Mouse (Mus musculus): Measurements from ENCODE around the gene Tm6sf2. TPM values are rescaled to one million over a fixed set of nuclear protein-coding genes. Genes with fewer than 3 reads are reported as not detected.

The Tm6sf2 gene
- polyA plus RNA-seq, 1 experiment from 2014 or later = 1.6 TPM

DNA sequence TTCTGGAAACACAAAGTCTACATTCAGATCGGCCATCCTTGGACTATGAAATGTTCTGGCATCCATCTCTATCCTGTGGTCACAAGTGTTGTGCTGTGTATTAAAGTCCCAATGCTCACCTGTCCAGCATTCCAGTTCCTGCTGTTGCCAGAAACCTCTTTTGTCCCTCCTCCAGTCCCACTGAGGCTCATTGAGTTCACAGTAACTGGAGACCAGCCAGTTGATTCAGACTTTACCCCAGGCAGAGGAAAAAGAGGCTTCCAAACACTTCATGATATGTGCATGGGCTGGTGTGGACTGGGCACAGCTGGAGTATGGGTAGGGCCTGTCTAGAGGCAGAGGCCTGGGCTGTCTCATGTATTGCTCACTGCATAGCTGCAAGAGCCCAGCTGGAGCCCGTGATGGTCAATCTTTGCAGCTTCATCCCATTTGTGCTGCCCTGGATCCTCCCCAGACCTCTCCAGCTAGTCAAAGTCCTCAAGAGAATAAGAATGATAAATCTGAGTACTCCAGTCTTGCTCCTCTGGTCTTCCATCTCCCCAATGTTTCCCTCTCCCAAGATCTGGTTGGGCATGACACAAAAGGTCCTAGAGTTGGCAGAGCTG is 786 bp upstream of the Tm6sf2 start:
- peaks cover 25% of the 10 kb centered on the region for H3K4me1 ChIP-seq
- H3K27ac ChIP-seq (replicated peaks) = peak overlapping the region; percentile 1; the same call in 1 of the 2 replicates
- H3K36me3 ChIP-seq = peaks cover 51% of the 10 kb centered on the region
- peak overlapping the region; percentile 78 for H3K4me2 ChIP-seq
- 71% methylated on average over 2 of the region's 2 CpGs for WGBS
- H3K4me3 ChIP-seq = no peak overlapping the region; the same call in 1 of the 2 replicates
- no peak for ATAC-seq (ENCODE audit: extremely low read depth, insufficient number of reproducible peaks, low FRiP score, low TSS enrichment)
- no peaks in the 10 kb centered on the region for H3K9me3 ChIP-seq
- no peaks in the 10 kb centered on the region for H3K27me3 ChIP-seq (replicated peaks)
- 0 out of 2 replicates have a peak overlapping the region, but pooled peaks have one; percentile 72 for H3K9ac ChIP-seq

DNA sequence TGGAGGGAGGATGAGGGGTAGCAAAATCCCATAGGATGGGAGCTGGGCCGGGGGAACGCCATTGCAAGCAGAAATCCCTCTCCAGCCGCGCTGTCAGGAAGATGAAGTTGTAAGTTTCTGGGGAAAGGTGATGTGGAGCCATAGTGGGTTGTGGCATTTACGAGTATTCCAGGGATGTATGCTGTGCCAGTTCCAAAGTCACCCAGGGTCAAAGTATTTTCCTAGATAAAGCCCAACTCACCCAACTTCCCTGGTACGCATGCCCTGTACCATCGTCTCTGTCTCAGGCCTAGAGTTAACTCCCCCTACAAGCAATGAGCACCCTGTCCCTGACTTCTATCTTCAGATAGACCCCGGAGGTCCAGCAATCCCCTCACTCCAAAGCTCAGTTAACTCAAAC is 396 bp downstream of the Tm6sf2 start:
- WGBS = 57% methylated on average over 8 of the region's 8 CpGs
- ATAC-seq (ENCODE audit: extremely low read depth, insufficient number of reproducible peaks, low FRiP score, low TSS enrichment) = no peak

DNA sequence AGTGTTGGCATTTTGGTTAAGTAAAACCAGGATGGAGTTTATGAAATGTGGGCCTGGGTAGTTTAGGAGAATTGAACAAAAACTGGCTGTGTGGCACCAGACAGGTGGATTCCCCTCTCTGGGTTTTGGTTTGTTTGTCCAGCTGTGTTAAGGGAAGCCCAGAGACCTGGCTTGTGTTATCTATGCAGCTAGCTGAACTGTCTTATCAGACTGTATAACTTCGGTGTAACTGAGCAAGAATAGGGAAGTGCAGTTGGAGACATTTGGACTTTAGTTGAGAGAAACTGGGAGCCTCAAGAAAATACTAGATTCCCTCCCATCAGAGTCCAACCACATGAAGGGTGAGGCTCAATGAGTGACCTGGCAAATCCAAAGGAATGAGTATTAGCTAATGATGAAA is 958 bp downstream of the Tm6sf2 start:
- no peak overlapping the region for H3K4me2 ChIP-seq
- H3K4me3 ChIP-seq = no peak overlapping the region
- H3K9me3 ChIP-seq = no peaks in the 10 kb centered on the region
- ATAC-seq (ENCODE audit: extremely low read depth, insufficient number of reproducible peaks, low FRiP score, low TSS enrichment) = no peak
- H3K9ac ChIP-seq = no peak overlapping the region
- H3K4me1 ChIP-seq = peaks cover 22% of the 10 kb centered on the region
- no peak overlapping the region for H3K27ac ChIP-seq (replicated peaks)
- H3K36me3 ChIP-seq = peaks cover 34% of the 10 kb centered on the region
- H3K27me3 ChIP-seq (replicated peaks) = no peaks in the 10 kb centered on the region
- WGBS = 54% methylated on average over 1 of the region's 1 CpGs

More for the DNA sequence above, 396 bp downstream of the Tm6sf2 start:
- Histone ChIP-seq H3K4me2 (peak overlapping the region; percentile 78), H3K9ac (peak overlapping the region; percentile 72), H3K36me3 (peaks cover 40% of the 10 kb centered on the region), H3K27ac (replicated peaks) (no peak overlapping the region), H3K9me3 (no peaks in the 10 kb centered on the region), H3K4me3 (peak overlapping the region; percentile 46), H3K4me1 (peaks cover 25% of the 10 kb centered on the region), H3K27me3 (replicated peaks) (no peaks in the 10 kb centered on the region)

DNA sequence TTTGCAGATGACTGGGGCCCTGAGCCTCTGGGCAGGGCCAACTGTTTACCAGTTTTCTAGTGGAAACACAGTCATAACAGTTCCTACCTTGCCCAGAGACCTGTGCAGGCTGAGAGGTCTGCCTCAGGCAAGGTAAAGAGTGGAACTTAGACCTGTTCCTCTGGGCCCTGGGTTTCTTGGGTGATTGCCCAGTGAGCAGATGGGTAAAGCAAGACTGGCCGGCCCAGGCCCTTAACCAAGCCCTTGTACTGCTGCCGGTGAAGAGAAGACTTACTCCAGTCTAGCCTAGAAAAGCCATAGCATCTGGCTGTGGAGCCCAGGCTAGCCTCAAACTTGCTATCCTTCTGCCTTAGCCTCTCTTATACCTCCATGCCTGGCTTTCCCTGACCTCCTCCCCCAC is 9.3 kb downstream of the Tm6sf2 start:
- Histone ChIP-seq H3K36me3 (no peaks in the 10 kb centered on the region), H3K27ac (replicated peaks) (no peak overlapping the region), H3K9ac (no peak overlapping the region), H3K4me2 (no peak overlapping the region), H3K4me3 (no peak overlapping the region), H3K27me3 (replicated peaks) (peaks cover 57% of the 10 kb centered on the region), H3K9me3 (no peaks in the 10 kb centered on the region), H3K4me1 (peaks cover 33% of the 10 kb centered on the region)
- no peak for ATAC-seq (ENCODE audit: extremely low read depth, insufficient number of reproducible peaks, low FRiP score, low TSS enrichment)
- 91% methylated on average over 2 of the region's 2 CpGs for WGBS

DNA sequence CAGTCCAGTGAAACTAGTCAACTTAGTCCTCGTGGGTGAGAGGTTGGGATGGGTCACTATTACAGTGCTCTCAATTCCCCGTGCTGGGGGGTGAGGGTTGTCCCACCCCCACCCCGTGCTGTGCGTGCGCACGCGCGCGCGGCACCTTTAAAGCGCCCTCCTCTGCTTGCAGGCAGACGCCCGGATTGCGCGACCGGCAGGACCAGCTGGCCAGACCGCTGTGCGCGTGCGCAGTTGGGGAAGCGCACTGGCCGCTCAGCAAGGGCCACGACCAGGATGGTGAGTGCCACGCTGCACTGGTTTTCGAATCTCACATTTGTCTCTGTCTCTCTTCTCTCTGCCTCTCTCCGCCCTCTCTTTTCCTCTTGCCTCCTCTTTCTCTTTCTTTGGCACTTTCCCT is 10.6 kb downstream of the Tm6sf2 start, which contains the start of gene Hapln4:
TSS of gene Hapln4 (plus strand) at position 173 of the 400 bp plus-strand sequence.
- Histone ChIP-seq H3K9me3 (no peaks in the 10 kb centered on the region), H3K4me3 (peak within 1 kb of the TSS; percentile 56), H3K36me3 (no peaks in the 10 kb centered on the region), H3K27ac (replicated peaks) (no peak within 1 kb of the TSS), H3K4me1 (peaks cover 38% of the 10 kb centered on the region), H3K27me3 (replicated peaks) (peaks cover 71% of the 10 kb centered on the region), H3K9ac (peak within 1 kb of the TSS; percentile 71), H3K4me2 (peak within 1 kb of the TSS; percentile 91)
- no peak for ATAC-seq (ENCODE audit: extremely low read depth, insufficient number of reproducible peaks, low FRiP score, low TSS enrichment)
- 0% methylated on average over 26 of the region's 26 CpGs for WGBS

DNA sequence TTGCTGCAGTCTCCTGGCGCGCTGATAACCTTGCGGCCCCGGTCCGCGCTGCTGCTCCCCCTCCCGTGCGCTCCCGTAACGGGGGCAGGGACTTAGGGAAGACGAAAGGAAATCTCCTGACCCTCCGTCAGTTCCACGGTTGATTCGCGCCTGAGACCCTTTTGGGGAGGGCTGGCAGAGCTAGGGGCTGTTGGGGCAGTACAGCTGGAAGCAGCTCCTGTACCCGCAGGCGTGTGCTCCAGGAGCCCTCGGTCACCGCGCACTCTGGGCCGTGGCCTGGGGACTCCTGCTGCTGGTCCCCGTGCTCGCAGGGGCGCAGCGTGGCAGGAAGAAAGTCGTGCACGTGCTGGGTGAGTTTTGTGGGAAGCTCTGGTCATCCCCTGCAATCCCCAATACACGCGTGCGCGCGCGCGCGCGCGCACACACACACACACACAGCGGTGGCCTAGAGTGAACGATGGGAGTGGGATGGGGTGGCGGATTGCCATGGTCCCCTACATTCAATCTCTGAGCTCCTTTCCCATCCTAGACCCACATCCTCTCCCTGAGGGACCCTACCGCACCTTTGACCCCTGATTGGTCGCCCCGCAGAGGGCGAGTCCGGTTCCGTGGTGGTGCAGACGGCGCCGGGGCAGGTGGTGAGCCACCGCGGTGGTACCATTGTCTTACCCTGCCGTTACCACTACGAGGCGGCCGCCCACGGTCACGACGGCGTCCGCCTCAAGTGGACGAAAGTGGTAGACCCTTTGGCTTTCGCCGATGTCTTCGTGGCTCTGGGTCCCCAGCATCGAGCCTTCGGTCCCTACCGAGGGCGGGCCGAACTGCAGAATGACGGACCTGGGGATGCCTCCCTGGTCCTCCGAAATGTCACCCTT is 11.7 kb downstream of the Tm6sf2 start:
- Histone ChIP-seq H3K27ac (replicated peaks) (no peak overlapping the region), H3K4me1 (peaks cover 31% of the 10 kb centered on the region), H3K9ac (peak overlapping the region; percentile 71), H3K4me3 (peak overlapping the region; percentile 56), H3K4me2 (peak overlapping the region; percentile 91), H3K9me3 (no peaks in the 10 kb centered on the region), H3K36me3 (no peaks in the 10 kb centered on the region), H3K27me3 (replicated peaks) (peaks cover 82% of the 10 kb centered on the region)
- ATAC-seq (ENCODE audit: extremely low read depth, insufficient number of reproducible peaks, low FRiP score, low TSS enrichment) = no peak
- 2% methylated on average over 70 of the region's 71 CpGs for WGBS

DNA sequence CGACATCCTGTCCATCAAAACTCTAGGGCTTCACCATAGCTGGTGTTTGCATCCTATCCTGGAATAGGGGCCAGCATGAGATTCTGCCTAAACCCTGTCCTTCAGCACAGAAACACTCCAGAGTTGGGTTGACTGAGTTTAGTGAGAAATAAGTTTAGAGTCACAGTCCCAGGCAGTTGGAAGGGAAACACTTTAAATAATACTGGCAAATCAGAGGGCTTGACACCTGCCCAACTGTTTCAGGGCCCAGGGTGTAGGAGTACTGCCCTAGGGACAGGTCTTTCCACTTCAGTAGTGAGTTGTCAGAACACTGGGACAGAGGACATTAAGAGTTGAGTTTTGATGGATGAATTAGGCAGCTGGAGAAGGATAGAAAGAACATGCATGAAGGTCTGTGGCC is 13.4 kb downstream of the Tm6sf2 start:
- peaks cover 99% of the 10 kb centered on the region for H3K27me3 ChIP-seq (replicated peaks)
- H3K4me3 ChIP-seq = no peak overlapping the region
- WGBS = 41% methylated on average over 1 of the region's 1 CpGs
- no peak overlapping the region for H3K27ac ChIP-seq (replicated peaks)
- H3K4me1 ChIP-seq = peaks cover 26% of the 10 kb centered on the region
- no peaks in the 10 kb centered on the region for H3K9me3 ChIP-seq
- H3K4me2 ChIP-seq = no peak overlapping the region
- ATAC-seq (ENCODE audit: extremely low read depth, insufficient number of reproducible peaks, low FRiP score, low TSS enrichment) = no peak
- H3K9ac ChIP-seq = no peak overlapping the region
- no peaks in the 10 kb centered on the region for H3K36me3 ChIP-seq

DNA sequence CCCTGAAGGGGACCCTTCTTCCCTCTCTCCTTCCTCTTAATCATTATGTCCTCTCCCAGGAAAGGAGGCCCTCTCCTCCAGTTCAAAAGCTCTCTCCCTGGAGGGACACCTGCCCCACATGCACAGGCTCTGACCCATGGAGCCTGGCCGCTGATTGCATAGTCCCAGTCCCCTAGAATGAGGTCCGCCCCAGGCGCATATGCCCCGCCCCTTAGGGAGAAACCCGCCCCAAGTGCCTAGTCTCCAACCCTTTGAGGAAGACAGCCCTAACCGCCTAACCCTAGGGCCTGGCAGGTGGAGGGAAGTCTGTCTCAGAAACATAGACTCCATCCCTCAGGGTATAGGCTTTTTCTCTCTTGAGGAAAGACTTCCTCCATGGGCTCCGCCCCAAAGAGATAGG is 14.5 kb downstream of the Tm6sf2 start:
- no peak overlapping the region for H3K27ac ChIP-seq (replicated peaks)
- H3K4me3 ChIP-seq = no peak overlapping the region
- no peak overlapping the region for H3K9ac ChIP-seq
- no peak for ATAC-seq (ENCODE audit: extremely low read depth, insufficient number of reproducible peaks, low FRiP score, low TSS enrichment)
- H3K4me1 ChIP-seq = peaks cover 26% of the 10 kb centered on the region
- no peak overlapping the region for H3K4me2 ChIP-seq
- no peaks in the 10 kb centered on the region for H3K36me3 ChIP-seq
- no peaks in the 10 kb centered on the region for H3K9me3 ChIP-seq
- H3K27me3 ChIP-seq (replicated peaks) = peaks cover 99% of the 10 kb centered on the region
- 8% methylated on average over 7 of the region's 7 CpGs for WGBS

DNA sequence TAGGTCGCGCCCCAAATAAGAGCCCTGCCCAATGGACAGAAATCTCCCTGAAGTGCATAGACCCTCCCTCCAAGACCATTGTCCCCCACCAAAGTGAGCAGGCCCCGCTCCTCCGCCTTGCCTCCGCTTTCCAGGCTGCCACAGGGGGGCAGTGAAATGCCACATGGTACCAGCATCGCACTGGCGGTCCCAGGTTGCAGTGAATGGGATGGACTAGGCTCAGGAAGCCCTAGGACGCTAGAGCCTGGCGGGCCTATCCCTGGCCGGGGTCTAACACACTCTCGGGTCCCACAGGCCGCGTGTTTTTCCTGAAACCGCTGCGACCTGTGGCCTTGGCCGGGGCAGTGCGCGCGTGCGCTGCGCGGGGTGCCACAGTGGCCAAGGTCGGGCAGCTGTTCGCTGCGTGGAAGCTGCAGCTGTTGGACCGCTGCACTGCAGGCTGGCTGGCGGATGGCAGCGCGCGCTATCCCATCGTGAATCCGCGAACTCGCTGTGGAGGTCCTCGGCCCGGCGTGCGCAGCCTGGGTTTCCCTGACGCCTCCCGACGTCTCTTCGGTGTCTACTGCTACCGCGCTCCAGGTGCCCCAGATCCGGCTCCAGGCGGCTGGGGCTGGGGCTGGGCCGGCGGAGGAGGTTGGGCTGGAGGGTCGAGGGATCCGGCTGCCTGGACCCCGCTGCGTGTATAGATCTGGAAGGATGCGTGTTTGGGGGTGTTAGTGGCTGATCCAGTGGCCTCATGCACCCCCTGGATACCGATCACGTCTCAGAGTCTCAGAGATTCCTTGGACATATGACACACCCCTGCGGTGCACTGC is 15.3 kb downstream of the Tm6sf2 start:
- WGBS = 4% methylated on average over 56 of the region's 56 CpGs
- H3K36me3 ChIP-seq = no peaks in the 10 kb centered on the region
- peak overlapping the region; percentile 50 for H3K4me3 ChIP-seq
- peak overlapping the region; percentile 53; the same call in 1 of the 2 replicates for H3K9ac ChIP-seq
- H3K4me2 ChIP-seq = peak overlapping the region; percentile 71
- H3K27ac ChIP-seq (replicated peaks) = no peak overlapping the region
- H3K27me3 ChIP-seq (replicated peaks) = peaks cover 96% of the 10 kb centered on the region
- no peaks in the 10 kb centered on the region for H3K9me3 ChIP-seq
- no peak for ATAC-seq (ENCODE audit: extremely low read depth, insufficient number of reproducible peaks, low FRiP score, low TSS enrichment)
- H3K4me1 ChIP-seq = peaks cover 24% of the 10 kb centered on the region

DNA sequence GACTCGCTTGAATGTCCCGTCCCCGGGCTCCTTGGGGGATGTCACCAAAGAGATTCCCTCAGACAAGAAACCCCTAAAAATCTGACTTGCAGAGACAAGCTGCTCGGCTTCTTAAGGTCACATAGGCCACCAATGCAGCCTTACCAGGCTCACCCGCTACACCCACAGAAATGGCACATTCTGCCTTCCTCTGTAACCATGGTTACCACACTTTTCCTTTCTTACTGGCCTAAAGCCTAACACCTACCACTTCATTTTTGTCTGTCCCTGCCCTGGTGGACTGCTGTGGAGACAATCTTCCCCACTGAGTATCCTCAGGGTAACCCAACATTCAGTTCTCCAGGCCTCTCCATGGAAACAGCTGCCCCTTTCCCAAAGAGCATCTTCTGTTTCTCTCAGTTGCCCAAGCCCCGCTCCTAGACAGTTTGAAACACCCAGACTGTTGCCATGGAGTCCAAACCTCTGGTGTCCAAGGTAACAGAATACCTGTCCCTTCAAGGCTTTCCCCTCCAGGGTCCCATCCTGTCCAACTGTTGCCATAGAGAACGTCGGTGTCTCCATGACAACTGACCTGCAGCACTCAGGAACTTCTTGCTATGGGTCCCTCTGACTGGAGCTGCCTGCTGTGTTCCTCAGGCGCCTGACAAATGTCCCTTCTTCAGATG is 16.7 kb downstream of the Tm6sf2 start:
- Histone ChIP-seq H3K27ac (replicated peaks) (no peak overlapping the region), H3K4me3 (no peak overlapping the region), H3K27me3 (replicated peaks) (peaks cover 96% of the 10 kb centered on the region), H3K4me1 (peaks cover 10% of the 10 kb centered on the region), H3K36me3 (no peaks in the 10 kb centered on the region), H3K9ac (no peak overlapping the region), H3K4me2 (no peak overlapping the region), H3K9me3 (no peaks in the 10 kb centered on the region)
- WGBS = 54% methylated on average over 9 of the region's 9 CpGs
- no peak for ATAC-seq (ENCODE audit: extremely low read depth, insufficient number of reproducible peaks, low FRiP score, low TSS enrichment)

Measured in heart, embryonic 13.5 days (tissue).